Mouse (Mus musculus): ENCODE data around the gene Nadk2. TPM values are rescaled to one million over a fixed set of nuclear protein-coding genes. Genes with fewer than 3 reads are reported as not detected.

Gene Nadk2
- polyA plus RNA-seq (2015; fragmentation: Nextera tagmentation; extraction: Ambion mirVana), result 27.4 and 31.8 TPM in 2 replicates

GRCm38 (mm10) chr15:9070912-9071555 is at the start of gene Nadk2:
Gene Nadk2, plus strand, starts transcription at chr15:9071260.
- Histone ChIP-seq H3K4me1 (replicated peaks; ENCODE audit: control insufficient read depth, insufficient read depth, low read length) (peaks cover 38% of the 10 kb centered on the region), H3K9me3 (ENCODE audit: control insufficient read depth, low read length) (no peaks in the 10 kb centered on the region), H3K27me3 (ENCODE audit: control insufficient read depth, insufficient read depth, low read depth, low read length) (no peaks in the 10 kb centered on the region), H3K9ac (ENCODE audit: low read length) (peak within 1 kb of the TSS; percentile 96), H3K27ac (ENCODE audit: low read length) (peak within 1 kb of the TSS; percentile 96), H3K4me3 (ENCODE audit: low read length) (peak within 1 kb of the TSS; percentile 97), H3K4me2 (ENCODE audit: low read depth, low read length) (peak within 1 kb of the TSS; percentile 82), H3K36me3 (ENCODE audit: control insufficient read depth, insufficient read depth, low read length) (no peaks in the 10 kb centered on the region)
- peak; percentile 98 for ATAC-seq (ENCODE audit: low read depth)
- WGBS, result under 1% methylated on average over 41 of the region's 54 CpGs

GRCm38 (mm10) chr15:9055704-9056103 is 15.4 kb upstream of the Nadk2 start:
- Histone ChIP-seq H3K4me1 (replicated peaks; ENCODE audit: control insufficient read depth, insufficient read depth, low read length) (no peaks in the 10 kb centered on the region), H3K27ac (ENCODE audit: low read length) (no peak overlapping the region), H3K27me3 (ENCODE audit: control insufficient read depth, insufficient read depth, low read depth, low read length) (no peaks in the 10 kb centered on the region), H3K4me2 (ENCODE audit: low read depth, low read length) (no peak overlapping the region), H3K36me3 (ENCODE audit: control insufficient read depth, insufficient read depth, low read length) (no peaks in the 10 kb centered on the region), H3K9me3 (ENCODE audit: control insufficient read depth, low read length) (no peaks in the 10 kb centered on the region), H3K9ac (ENCODE audit: low read length) (no peak overlapping the region), H3K4me3 (ENCODE audit: low read length) (no peak overlapping the region)
- ATAC-seq (ENCODE audit: low read depth), result no peak

GRCm38 (mm10) chr15:9059856-9060255 is 11.2 kb upstream of the Nadk2 start:
- 82% methylated on average over 2 of the region's 2 CpGs for WGBS
- Histone ChIP-seq H3K4me1 (replicated peaks; ENCODE audit: control insufficient read depth, insufficient read depth, low read length) (no peaks in the 10 kb centered on the region), H3K27ac (ENCODE audit: low read length) (no peak overlapping the region), H3K9me3 (ENCODE audit: control insufficient read depth, low read length) (no peaks in the 10 kb centered on the region), H3K9ac (ENCODE audit: low read length) (no peak overlapping the region), H3K36me3 (ENCODE audit: control insufficient read depth, insufficient read depth, low read length) (no peaks in the 10 kb centered on the region), H3K4me3 (ENCODE audit: low read length) (no peak overlapping the region), H3K4me2 (ENCODE audit: low read depth, low read length) (no peak overlapping the region), H3K27me3 (ENCODE audit: control insufficient read depth, insufficient read depth, low read depth, low read length) (no peaks in the 10 kb centered on the region)
- no peak for ATAC-seq (ENCODE audit: low read depth)

GRCm38 (mm10) chr15:9061150-9061882 is 9.7 kb upstream of the Nadk2 start:
- no peak for ATAC-seq (ENCODE audit: low read depth)
- no peaks in the 10 kb centered on the region for H3K36me3 ChIP-seq (ENCODE audit: control insufficient read depth, insufficient read depth, low read length)
- no peak overlapping the region for H3K27ac ChIP-seq (ENCODE audit: low read length)
- no peak overlapping the region for H3K4me2 ChIP-seq (ENCODE audit: low read depth, low read length)
- WGBS, result 68% methylated on average over 7 of the region's 7 CpGs
- H3K4me1 ChIP-seq (replicated peaks; ENCODE audit: control insufficient read depth, insufficient read depth, low read length), result no peaks in the 10 kb centered on the region
- no peaks in the 10 kb centered on the region for H3K27me3 ChIP-seq (ENCODE audit: control insufficient read depth, insufficient read depth, low read depth, low read length)
- no peak overlapping the region for H3K9ac ChIP-seq (ENCODE audit: low read length)
- H3K4me3 ChIP-seq (ENCODE audit: low read length), result no peak overlapping the region
- no peaks in the 10 kb centered on the region for H3K9me3 ChIP-seq (ENCODE audit: control insufficient read depth, low read length)

GRCm38 (mm10) chr15:9068881-9069280 is 2.2 kb upstream of the Nadk2 start:
- Histone ChIP-seq H3K27ac (ENCODE audit: low read length) (no peak overlapping the region), H3K36me3 (ENCODE audit: control insufficient read depth, insufficient read depth, low read length) (no peaks in the 10 kb centered on the region), H3K9ac (ENCODE audit: low read length) (no peak overlapping the region), H3K4me1 (replicated peaks; ENCODE audit: control insufficient read depth, insufficient read depth, low read length) (peaks cover 18% of the 10 kb centered on the region), H3K4me3 (ENCODE audit: low read length) (no peak overlapping the region), H3K4me2 (ENCODE audit: low read depth, low read length) (peak overlapping the region; percentile 17; the same call in 1 of the 2 replicates), H3K27me3 (ENCODE audit: control insufficient read depth, insufficient read depth, low read depth, low read length) (no peaks in the 10 kb centered on the region), H3K9me3 (ENCODE audit: control insufficient read depth, low read length) (no peaks in the 10 kb centered on the region)
- WGBS, result 59% methylated on average over 4 of the region's 4 CpGs
- no peak for ATAC-seq (ENCODE audit: low read depth)

GRCm38 (mm10) chr15:9070353-9070752 is 707 bp upstream of the Nadk2 start:
- Histone ChIP-seq H3K27ac (ENCODE audit: low read length) (peak overlapping the region; percentile 87), H3K9ac (ENCODE audit: low read length) (peak overlapping the region; percentile 75), H3K9me3 (ENCODE audit: control insufficient read depth, low read length) (no peaks in the 10 kb centered on the region), H3K4me1 (replicated peaks; ENCODE audit: control insufficient read depth, insufficient read depth, low read length) (peaks cover 31% of the 10 kb centered on the region), H3K36me3 (ENCODE audit: control insufficient read depth, insufficient read depth, low read length) (no peaks in the 10 kb centered on the region), H3K4me2 (ENCODE audit: low read depth, low read length) (peak overlapping the region; percentile 82), H3K4me3 (ENCODE audit: low read length) (peak overlapping the region; percentile 97), H3K27me3 (ENCODE audit: control insufficient read depth, insufficient read depth, low read depth, low read length) (no peaks in the 10 kb centered on the region)
- ATAC-seq (ENCODE audit: low read depth), result no peak; the same call in 1 of the 2 replicates
- WGBS, result under 1% methylated on average over 3 of the region's 3 CpGs

- Histone ChIP-seq H3K4me1 (replicated peaks; ENCODE audit: control insufficient read depth, insufficient read depth, low read length) (peaks cover 45% of the 10 kb centered on the region), H3K27me3 (ENCODE audit: control insufficient read depth, insufficient read depth, low read depth, low read length) (no peaks in the 10 kb centered on the region), H3K4me2 (ENCODE audit: low read depth, low read length) (peak overlapping the region; percentile 66), H3K9me3 (ENCODE audit: control insufficient read depth, low read length) (no peaks in the 10 kb centered on the region), H3K9ac (ENCODE audit: low read length) (peak overlapping the region; percentile 96), H3K4me3 (ENCODE audit: low read length) (peak overlapping the region; percentile 97), H3K36me3 (ENCODE audit: control insufficient read depth, insufficient read depth, low read length) (no peaks in the 10 kb centered on the region), H3K27ac (ENCODE audit: low read length) (peak overlapping the region; percentile 96)
- peak; percentile 17 for ATAC-seq (ENCODE audit: low read depth)
- under 1% methylated on average over 59 of the region's 66 CpGs for WGBS
Measured at GRCm38 (mm10) chr15:9071556-9072544, 790 bp downstream of the Nadk2 start.

- peak overlapping the region; percentile 96 for H3K9ac ChIP-seq (ENCODE audit: low read length)
- H3K36me3 ChIP-seq (ENCODE audit: control insufficient read depth, insufficient read depth, low read length), result no peaks in the 10 kb centered on the region
- H3K9me3 ChIP-seq (ENCODE audit: control insufficient read depth, low read length), result no peaks in the 10 kb centered on the region
- H3K4me1 ChIP-seq (replicated peaks; ENCODE audit: control insufficient read depth, insufficient read depth, low read length), result peaks cover 45% of the 10 kb centered on the region
- no peaks in the 10 kb centered on the region for H3K27me3 ChIP-seq (ENCODE audit: control insufficient read depth, insufficient read depth, low read depth, low read length)
- no peak for ATAC-seq (ENCODE audit: low read depth)
- peak overlapping the region; percentile 96 for H3K27ac ChIP-seq (ENCODE audit: low read length)
- H3K4me3 ChIP-seq (ENCODE audit: low read length), result peak overlapping the region; percentile 97
- 8% methylated on average over 5 of the region's 5 CpGs for WGBS
- H3K4me2 ChIP-seq (ENCODE audit: low read depth, low read length), result peak overlapping the region; percentile 66
Measured at GRCm38 (mm10) chr15:9072630-9073029, 1.6 kb downstream of the Nadk2 start.

Data from lung, embryonic 16.5 days (tissue).